Mouse (Mus musculus) hindbrain, embryonic 11.5 days (tissue): ENCODE measurements around the gene Brf1. TPM values are rescaled to one million over a fixed set of nuclear protein-coding genes. Genes with fewer than 3 reads are reported as not detected.

Experiments used
- ATAC-seq: fragments of 200-750 bp; cut with Nextera tagmentation; 2 replicates; pipeline ENCODE4 v1.8.0; 2017; ENCODE audit warnings: mild to moderate bottlenecking, moderate TSS enrichment, moderate library complexity; ENCODE audit not compliant: low FRiP score
- DNase-seq: peaks from one replicate; pipeline ENCODE4 v3.0.0-alpha.2; 2015; ENCODE audit warnings: low spot score
- H3K27ac ChIP-seq: fragments of 300-500 bp; sonication (generic); 2 replicates; pipeline ENCODE4 v1.5.1; 2014; ENCODE audit warnings: mild to moderate bottlenecking, low read depth, low read length
- H3K27me3 ChIP-seq: fragments of 300-500 bp; sonication (generic); 2 replicates; pipeline ENCODE4 v1.6.1; 2014; ENCODE audit warnings: mild to moderate bottlenecking, low read length, moderate library complexity, mixed read lengths; ENCODE audit not compliant: control insufficient read depth, insufficient read depth
- H3K36me3 ChIP-seq: fragments of 300-500 bp; sonication (generic); 2 replicates; pipeline ENCODE4 v1.6.1; 2014; ENCODE audit warnings: mild to moderate bottlenecking, low read length, moderate library complexity, mixed read lengths; ENCODE audit not compliant: control insufficient read depth, insufficient read depth
- H3K4me1 ChIP-seq: fragments of 300-500 bp; sonication (generic); replicated peaks from 2 replicates; pipeline ENCODE4 v1.6.1; 2014; ENCODE audit warnings: low read length, mixed read lengths; ENCODE audit not compliant: control insufficient read depth, insufficient read depth
- H3K4me2 ChIP-seq: fragments of 300-500 bp; sonication (generic); replicated peaks from 2 replicates; pipeline ENCODE4 v1.6.1; 2014; ENCODE audit warnings: mild to moderate bottlenecking, low read depth, low read length
- H3K4me3 ChIP-seq: fragments of 300-500 bp; sonication (generic); 2 replicates; pipeline ENCODE4 v1.5.1; 2014; ENCODE audit warnings: low read depth, low read length
- H3K9ac ChIP-seq: fragments of 300-500 bp; sonication (generic); 2 replicates; pipeline ENCODE4 v1.6.1; 2014; ENCODE audit warnings: low read depth, low read length
- H3K9me3 ChIP-seq: fragments of 300-500 bp; sonication (generic); 2 replicates; pipeline ENCODE4 v1.6.1; 2016; ENCODE audit warnings: low read length; ENCODE audit not compliant: control insufficient read depth
- WGBS: fragments of 180-500 bp; shearing (Covaris S2); extraction: QIAGEN DNeasy Blood & Tissue Kit; methylation state at CpG from one replicate; pipeline ENCODE4 v1.1.7; 2014; 5-methylcytosine and 5-hydroxymethylcytosine counted together
- polyA plus RNA-seq: library from polyadenylated mRNA; unstranded; fragments of >200 nt; fragmentation: Nextera tagmentation; extraction: Ambion mirVana; gene quantifications from 2 replicates; pipeline ENCODE4 v1.2.1, GENCODE M21; 2014

Brf1 gene
- polyA plus RNA-seq, 1 experiment from 2014 or later, result 57.8 TPM

- Histone ChIP-seq H3K27me3 (no peaks in the 10 kb centered on the region), H3K4me3 (peak overlapping the region; percentile 96), H3K27ac (peak overlapping the region; percentile 79), H3K4me1 (peaks cover 8% of the 10 kb centered on the region; the same call in 1 of the 2 replicates), H3K9ac (peak overlapping the region; percentile 95), H3K36me3 (0 out of 2 replicates have a peak, but pooled peaks cover 2% of the 10 kb centered on the region), H3K4me2 (peak overlapping the region; percentile 94), H3K9me3 (no peaks in the 10 kb centered on the region)
- WGBS, result 2% methylated on average over 52 of the region's 64 CpGs
- DNase-seq, result peak; percentile 60
- ATAC-seq, result peak; percentile 34
These were observed 14.4 kb upstream of the Brf1 start for GRCm38 (mm10) chr12:113014561-113015556.

DNA sequence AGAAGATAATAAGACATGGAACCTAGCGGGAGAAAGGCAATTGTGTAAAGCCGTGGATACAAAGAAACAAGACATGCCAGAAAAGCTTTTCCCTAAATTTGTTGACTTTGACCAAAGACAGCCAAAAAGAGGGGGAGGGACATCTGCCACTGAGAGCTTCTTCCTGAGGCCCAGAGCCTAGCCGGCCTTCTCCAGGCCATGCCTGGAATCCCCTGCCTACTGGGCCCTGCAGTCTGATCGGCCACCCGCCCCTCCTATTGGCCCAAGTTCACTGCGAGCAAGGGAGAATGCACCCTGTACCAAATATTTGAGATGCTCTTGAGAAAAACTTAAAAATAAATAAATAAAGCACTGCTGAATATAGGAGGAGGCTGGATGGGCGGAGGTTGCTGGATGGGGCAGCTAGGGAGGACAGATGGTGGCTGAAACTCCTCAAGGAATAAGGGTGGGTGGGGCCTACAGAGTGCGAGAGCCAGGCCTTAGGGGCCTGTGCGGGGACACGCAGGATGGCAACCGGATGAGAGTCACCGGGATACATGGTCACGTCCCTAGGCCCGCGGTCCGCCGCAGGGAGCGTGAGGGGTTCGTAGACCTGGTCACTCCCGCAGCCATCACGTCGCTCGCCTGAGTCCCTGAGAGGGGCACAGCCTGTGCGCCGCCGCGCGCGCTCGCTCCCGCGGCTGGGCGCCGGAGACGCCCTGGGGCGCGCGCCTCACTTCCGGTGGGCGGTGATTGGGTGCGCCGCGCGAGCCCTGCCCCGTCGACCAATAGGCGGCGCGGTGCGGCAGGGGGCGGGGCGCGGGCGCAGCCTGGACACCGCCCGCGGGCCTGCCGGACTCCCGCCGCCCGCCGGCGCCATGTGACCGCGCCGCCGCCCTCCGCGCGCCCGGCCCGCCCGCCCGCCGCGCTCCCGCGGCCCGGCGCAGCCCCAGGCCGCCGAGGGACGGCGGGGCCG lies 13.4 kb upstream of the Brf1 start, which contains the start of gene Pacs2:
Pacs2 (plus strand) TSS at position 905 of the 955 bp plus-strand sequence.
- H3K27ac ChIP-seq, result peak within 1 kb of the TSS; percentile 81
- 4% methylated on average over 51 of the region's 85 CpGs for WGBS
- peak within 1 kb of the TSS; percentile 94 for H3K4me2 ChIP-seq
- peaks cover 8% of the 10 kb centered on the region; the same call in 1 of the 2 replicates for H3K4me1 ChIP-seq
- 0 out of 2 replicates have a peak, but pooled peaks cover 2% of the 10 kb centered on the region for H3K36me3 ChIP-seq
- ATAC-seq (peak; percentile 93), DNase-seq (peak; percentile 98)
- peak within 1 kb of the TSS; percentile 95 for H3K9ac ChIP-seq
- H3K9me3 ChIP-seq, result no peaks in the 10 kb centered on the region
- H3K27me3 ChIP-seq, result no peaks in the 10 kb centered on the region
- H3K4me3 ChIP-seq, result peak within 1 kb of the TSS; percentile 96

DNA sequence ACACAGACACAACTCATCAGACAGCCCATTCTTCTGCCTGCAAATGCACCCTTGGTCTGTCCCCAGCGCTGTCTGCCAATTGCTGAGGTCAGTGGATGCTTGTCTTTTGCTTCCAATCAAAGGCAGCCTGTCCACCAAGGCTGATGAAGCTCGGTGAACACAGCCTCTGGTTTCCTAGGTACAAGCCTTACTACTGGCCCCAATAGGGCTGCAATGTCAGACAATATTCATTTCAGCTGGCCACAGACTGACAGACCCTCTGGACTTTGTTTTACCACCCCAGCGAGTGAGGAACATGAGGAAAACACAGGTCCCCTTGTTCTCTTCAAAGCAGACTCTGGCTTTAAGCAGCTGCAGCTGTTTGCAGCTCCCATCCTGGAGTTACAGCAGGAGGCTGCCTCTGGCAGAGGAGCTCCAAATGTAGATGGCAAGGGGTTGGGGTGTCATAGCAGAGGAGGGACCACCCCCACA lies 12.6 kb upstream of the Brf1 start:
- no peak for ATAC-seq
- 63% methylated on average over 3 of the region's 3 CpGs for WGBS
- peak overlapping the region; percentile 81 for H3K27ac ChIP-seq
- H3K36me3 ChIP-seq, result no peaks in the 10 kb centered on the region
- peak overlapping the region; percentile 62; the same call in 1 of the 2 replicates for H3K4me2 ChIP-seq
- no peak overlapping the region for H3K4me3 ChIP-seq
- DNase-seq, result peak; percentile 29
- H3K9me3 ChIP-seq, result no peaks in the 10 kb centered on the region
- peaks cover 8% of the 10 kb centered on the region; the same call in 1 of the 2 replicates for H3K4me1 ChIP-seq
- peak overlapping the region; percentile 72; the same call in 1 of the 2 replicates for H3K9ac ChIP-seq
- H3K27me3 ChIP-seq, result no peaks in the 10 kb centered on the region

- Histone ChIP-seq H3K9me3 (no peaks in the 10 kb centered on the region), H3K4me1 (peaks cover 8% of the 10 kb centered on the region; the same call in 1 of the 2 replicates), H3K27ac (peak overlapping the region; percentile 81; the same call in 1 of the 2 replicates), H3K9ac (no peak overlapping the region), H3K4me3 (no peak overlapping the region), H3K4me2 (no peak overlapping the region), H3K36me3 (no peaks in the 10 kb centered on the region), H3K27me3 (no peaks in the 10 kb centered on the region)
- DNase-seq (no peak), ATAC-seq (no peak)
- 91% methylated on average over 5 of the region's 5 CpGs for WGBS
These were observed 11.9 kb upstream of the Brf1 start for GRCm38 (mm10) chr12:113012443-113012842.

- H3K27me3 ChIP-seq, result no peaks in the 10 kb centered on the region
These were observed 11.3 kb upstream of the Brf1 start for GRCm38 (mm10) chr12:113011702-113012360.

DNA sequence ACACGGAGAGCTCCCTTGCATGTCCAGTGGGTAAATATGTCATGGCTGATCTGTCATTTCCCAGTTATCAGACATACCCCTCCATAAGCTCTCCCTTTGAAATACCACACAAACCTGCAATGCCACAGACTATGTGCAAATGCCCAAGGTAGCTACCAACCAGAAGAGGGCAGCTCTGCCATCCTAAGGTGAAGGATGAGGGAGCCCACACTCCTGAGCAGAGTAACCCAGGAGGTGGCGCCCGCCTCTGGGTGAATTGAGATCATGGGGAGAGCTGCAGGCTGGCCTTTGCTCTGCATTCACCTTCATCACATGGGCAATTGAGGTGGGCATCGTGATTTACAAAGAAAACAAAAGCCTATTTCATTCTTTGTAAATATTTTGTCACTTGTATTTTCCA lies 4.5 kb upstream of the Brf1 start:
- Histone ChIP-seq H3K36me3 (no peaks in the 10 kb centered on the region), H3K27ac (no peak overlapping the region), H3K4me3 (no peak overlapping the region), H3K4me1 (0 out of 2 replicates have a peak, but pooled peaks cover 4% of the 10 kb centered on the region), H3K4me2 (no peak overlapping the region), H3K9ac (no peak overlapping the region), H3K27me3 (no peaks in the 10 kb centered on the region), H3K9me3 (no peaks in the 10 kb centered on the region)
- 33% methylated on average over 4 of the region's 4 CpGs for WGBS
- no peak for DNase-seq
- ATAC-seq, result no peak

More at GRCm38 (mm10) chr12:113011702-113012360, 11.3 kb upstream of the Brf1 start:
- no peak for ATAC-seq
- Histone ChIP-seq H3K36me3 (no peaks in the 10 kb centered on the region), H3K4me3 (no peak overlapping the region), H3K4me1 (peaks cover 8% of the 10 kb centered on the region; the same call in 1 of the 2 replicates), H3K9me3 (no peaks in the 10 kb centered on the region), H3K4me2 (no peak overlapping the region), H3K9ac (no peak overlapping the region), H3K27ac (no peak overlapping the region)
- DNase-seq, result no peak
- 91% methylated on average over 6 of the region's 6 CpGs for WGBS

DNA sequence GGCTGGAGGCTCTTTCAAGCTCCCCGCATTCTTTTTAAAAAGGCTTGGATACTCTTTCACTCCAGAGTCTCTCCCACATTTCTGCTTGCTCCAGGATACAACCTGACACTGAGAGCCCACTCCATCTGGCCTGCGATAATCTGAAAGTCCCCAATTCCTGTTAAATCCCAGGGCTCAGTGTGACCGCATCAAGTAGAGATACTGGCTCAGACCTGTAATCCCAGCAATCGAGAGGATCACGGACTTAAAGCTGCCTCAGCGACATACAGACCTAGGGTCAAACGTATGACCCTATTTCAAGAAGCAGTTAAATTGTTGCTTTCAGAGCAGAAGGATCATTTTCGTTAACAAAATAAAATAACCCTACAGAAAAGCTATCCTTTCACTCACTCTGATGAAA lies 3.5 kb upstream of the Brf1 start:
- DNase-seq (no peak), ATAC-seq (no peak)
- H3K9ac ChIP-seq, result no peak overlapping the region
- H3K4me1 ChIP-seq, result peaks cover 4% of the 10 kb centered on the region; the same call in 1 of the 2 replicates
- no peaks in the 10 kb centered on the region for H3K9me3 ChIP-seq
- H3K4me2 ChIP-seq, result no peak overlapping the region
- no peaks in the 10 kb centered on the region for H3K36me3 ChIP-seq
- 82% methylated on average over 8 of the region's 8 CpGs for WGBS
- no peaks in the 10 kb centered on the region for H3K27me3 ChIP-seq
- H3K27ac ChIP-seq, result no peak overlapping the region
- H3K4me3 ChIP-seq, result no peak overlapping the region
